Mouse (Mus musculus) embryonic facial prominence, embryonic 15.5 days (tissue): ENCODE measurements at regions not wholly inside any gene's neighbourhood (a gene's known extent, or its start where the extent isn't known, plus 50 kb on each side); places are given as distances from the start of the nearest gene placed in this dataset.
A peak's percentile ranks its signal among the peaks of the same experiment; 100 is the strongest.

Experiments
- ATAC-seq: fragments of 200-750 bp; cut with Nextera tagmentation; 2 replicates; pipeline ENCODE4 v1.8.0; 2017; ENCODE audit warnings: low read depth, moderate TSS enrichment; ENCODE audit not compliant: insufficient number of reproducible peaks, low FRiP score, low TSS enrichment
- H3K27ac ChIP-seq: fragments of 300-500 bp; sonication (generic); replicated peaks from 2 replicates; pipeline ENCODE4 v1.5.1; 2015; ENCODE audit warnings: mild to moderate bottlenecking, inconsistent platforms
- H3K27me3 ChIP-seq: fragments of 300-500 bp; sonication (generic); 2 replicates; pipeline ENCODE4 v1.6.1; 2015; ENCODE audit warnings: inconsistent platforms
- H3K36me3 ChIP-seq: fragments of 300-500 bp; sonication (generic); 2 replicates; pipeline ENCODE4 v1.6.1; 2015; ENCODE audit warnings: mild to moderate bottlenecking, inconsistent platforms
- H3K4me1 ChIP-seq: fragments of 300-500 bp; sonication (generic); 2 replicates; pipeline ENCODE4 v1.6.1; 2015; ENCODE audit warnings: inconsistent platforms
- H3K4me2 ChIP-seq: fragments of 300-500 bp; sonication (generic); replicated peaks from 2 replicates; pipeline ENCODE4 v1.6.1; 2015; ENCODE audit warnings: mild to moderate bottlenecking, inconsistent platforms
- H3K4me3 ChIP-seq: fragments of 300-500 bp; sonication (generic); replicated peaks from 2 replicates; pipeline ENCODE4 v1.5.1; 2015; ENCODE audit warnings: mild to moderate bottlenecking, inconsistent platforms
- H3K9ac ChIP-seq: fragments of 300-500 bp; sonication (generic); 2 replicates; pipeline ENCODE4 v1.6.1; 2015; ENCODE audit warnings: inconsistent platforms
- H3K9me3 ChIP-seq: fragments of 300-500 bp; sonication (generic); replicated peaks from 2 replicates; pipeline ENCODE4 v1.6.1; 2016; ENCODE audit warnings: inconsistent platforms
- WGBS: fragments of 180-500 bp; shearing (Covaris S2); methylation state at CpG from one replicate; pipeline ENCODE4 v1.1.7; 2015; 5-methylcytosine and 5-hydroxymethylcytosine counted together

DNA sequence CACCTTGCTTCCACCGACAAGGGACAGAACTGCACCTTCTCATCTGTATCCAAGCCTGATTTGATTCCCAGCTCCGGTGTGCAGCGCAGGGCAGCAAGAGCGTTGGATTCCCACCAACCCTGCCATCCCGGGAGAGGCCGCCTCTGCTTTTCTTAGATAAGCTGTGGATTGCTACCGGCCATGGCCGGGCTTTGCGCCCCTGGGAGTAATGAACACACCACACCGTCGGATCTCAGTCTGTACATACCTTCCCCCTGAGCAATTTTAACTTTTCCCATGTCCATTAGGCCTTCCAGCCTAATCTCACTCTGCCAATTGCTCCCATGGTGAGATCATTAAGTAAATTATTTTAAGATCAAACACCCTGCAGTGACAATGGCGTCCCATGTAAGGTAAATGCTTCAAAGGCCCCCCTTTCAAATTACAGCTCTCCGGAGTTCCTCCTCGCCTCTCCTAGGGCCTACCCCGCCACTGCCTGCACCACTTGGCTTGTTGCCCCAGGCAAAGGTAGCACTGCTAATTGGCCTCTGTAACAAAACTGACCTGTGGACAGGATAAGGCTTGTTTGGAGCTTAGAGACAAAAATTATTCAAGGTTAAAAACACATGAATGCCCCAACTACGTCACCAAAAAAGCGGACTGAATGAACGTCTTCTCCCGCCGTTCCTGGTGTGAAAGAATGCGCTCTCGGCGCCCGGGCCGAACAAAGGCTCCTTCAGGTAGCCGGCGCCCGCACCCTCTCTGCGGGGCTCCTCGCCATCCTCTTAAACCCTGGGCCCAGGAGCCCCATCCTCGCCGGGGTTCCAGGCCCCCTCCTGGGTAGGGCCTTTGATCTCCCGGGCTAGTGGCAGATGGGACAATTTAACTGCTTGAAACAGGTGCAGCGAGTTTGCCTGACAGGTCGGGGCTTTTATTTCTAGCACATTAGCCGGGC, 228.5 kb upstream of the Sp4 start:
- peak overlapping the region; percentile 20 for H3K4me3 ChIP-seq
- no peak overlapping the region for H3K9ac ChIP-seq
- H3K4me2 ChIP-seq = peak overlapping the region; percentile 35
- no peaks in the 10 kb centered on the region for H3K36me3 ChIP-seq
- peaks cover 9% of the 10 kb centered on the region; the same call in 1 of the 2 replicates for H3K4me1 ChIP-seq
- WGBS = 5% methylated on average over 36 of the region's 36 CpGs
- H3K27ac ChIP-seq = no peak overlapping the region
- peaks cover 38% of the 10 kb centered on the region for H3K27me3 ChIP-seq
- 0 out of 2 replicates have a peak, but pooled peaks have one; percentile 48 for ATAC-seq
- H3K9me3 ChIP-seq = no peaks in the 10 kb centered on the region

- peaks cover 2% of the 10 kb centered on the region; the same call in 1 of the 2 replicates for H3K27me3 ChIP-seq
- H3K27ac ChIP-seq = no peak overlapping the region
- no peaks in the 10 kb centered on the region for H3K9me3 ChIP-seq
- H3K4me3 ChIP-seq = no peak overlapping the region
- H3K4me2 ChIP-seq = no peak overlapping the region
- 59% methylated on average over 2 of the region's 2 CpGs for WGBS
- ATAC-seq = peak; percentile 63
- no peaks in the 10 kb centered on the region for H3K4me1 ChIP-seq
- H3K9ac ChIP-seq = no peak overlapping the region
- no peaks in the 10 kb centered on the region for H3K36me3 ChIP-seq
Observed at GRCm38 (mm10) chr12:118521770-118522169, 220.5 kb upstream of the Sp4 start.

DNA sequence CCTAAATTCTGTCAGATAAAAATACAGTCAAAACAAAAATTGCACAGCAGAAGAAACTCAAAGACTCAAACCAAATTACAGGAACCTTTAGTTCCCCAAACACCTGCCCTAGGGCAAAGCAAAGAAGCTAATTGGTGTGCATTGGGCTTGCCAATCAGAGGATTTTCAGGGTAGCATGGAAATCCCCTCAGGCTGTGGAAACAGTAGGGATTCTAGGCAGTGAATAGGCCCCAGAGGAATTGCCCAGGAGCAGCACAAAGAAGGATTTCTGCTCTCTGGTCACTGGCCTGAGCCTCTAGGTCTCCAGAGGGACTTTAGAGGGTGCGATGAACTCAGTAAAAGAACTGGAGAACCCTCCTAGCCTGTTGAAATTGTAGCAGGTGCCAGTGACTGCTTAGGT, 220.1 kb upstream of the Sp4 start:
- ATAC-seq = no peak
- no peak overlapping the region for H3K27ac ChIP-seq
- no peaks in the 10 kb centered on the region for H3K9me3 ChIP-seq
- H3K36me3 ChIP-seq = no peaks in the 10 kb centered on the region
- no peak overlapping the region for H3K4me3 ChIP-seq
- H3K4me1 ChIP-seq = no peaks in the 10 kb centered on the region
- H3K9ac ChIP-seq = no peak overlapping the region
- H3K4me2 ChIP-seq = no peak overlapping the region
- 37% methylated on average over 1 of the region's 1 CpGs for WGBS
- H3K27me3 ChIP-seq = peaks cover 2% of the 10 kb centered on the region; the same call in 1 of the 2 replicates

DNA sequence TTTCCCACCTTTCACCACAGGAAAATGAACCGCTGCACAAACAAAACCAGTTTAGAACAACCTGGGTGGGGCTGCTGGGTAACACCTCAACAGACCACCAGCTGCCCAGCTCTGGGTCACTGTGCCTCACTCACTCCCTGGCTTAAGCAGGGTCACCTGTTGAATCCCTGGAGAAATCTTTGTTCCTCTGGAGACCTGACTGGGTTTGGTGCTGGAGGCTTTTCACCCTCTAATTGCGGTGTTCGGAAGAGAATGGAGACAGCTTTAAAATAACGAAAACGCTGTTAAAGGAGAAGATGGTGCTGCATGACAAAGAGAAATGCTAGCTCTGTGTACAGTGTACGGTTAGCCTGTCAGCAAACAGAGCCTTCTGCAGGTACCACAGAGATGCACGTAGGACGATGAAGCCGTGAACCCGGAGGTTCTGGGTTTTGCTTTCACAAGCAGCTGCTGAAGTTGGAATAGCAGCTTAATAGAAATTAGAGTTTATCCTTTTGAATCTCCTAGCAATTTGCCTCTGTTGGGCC, 218.6 kb upstream of the Sp4 start:
- Histone ChIP-seq H3K4me2 (no peak overlapping the region), H3K4me1 (no peaks in the 10 kb centered on the region), H3K4me3 (no peak overlapping the region), H3K9ac (no peak overlapping the region), H3K36me3 (no peaks in the 10 kb centered on the region), H3K27ac (no peak overlapping the region), H3K9me3 (no peaks in the 10 kb centered on the region), H3K27me3 (peaks cover 2% of the 10 kb centered on the region; the same call in 1 of the 2 replicates)
- WGBS = 34% methylated on average over 10 of the region's 10 CpGs
- no peak for ATAC-seq

GRCm38 (mm10) chr12:118510989-118511388, 209.7 kb upstream of the Sp4 start:
- no peak overlapping the region for H3K4me3 ChIP-seq
- ATAC-seq = no peak
- 66% methylated on average over 4 of the region's 4 CpGs for WGBS
- no peaks in the 10 kb centered on the region for H3K36me3 ChIP-seq
- H3K4me1 ChIP-seq = no peaks in the 10 kb centered on the region; the same call in 1 of the 2 replicates
- H3K9ac ChIP-seq = no peak overlapping the region
- no peak overlapping the region for H3K27ac ChIP-seq
- no peaks in the 10 kb centered on the region for H3K9me3 ChIP-seq
- peaks cover 3% of the 10 kb centered on the region; the same call in 1 of the 2 replicates for H3K27me3 ChIP-seq
- no peak overlapping the region for H3K4me2 ChIP-seq

DNA sequence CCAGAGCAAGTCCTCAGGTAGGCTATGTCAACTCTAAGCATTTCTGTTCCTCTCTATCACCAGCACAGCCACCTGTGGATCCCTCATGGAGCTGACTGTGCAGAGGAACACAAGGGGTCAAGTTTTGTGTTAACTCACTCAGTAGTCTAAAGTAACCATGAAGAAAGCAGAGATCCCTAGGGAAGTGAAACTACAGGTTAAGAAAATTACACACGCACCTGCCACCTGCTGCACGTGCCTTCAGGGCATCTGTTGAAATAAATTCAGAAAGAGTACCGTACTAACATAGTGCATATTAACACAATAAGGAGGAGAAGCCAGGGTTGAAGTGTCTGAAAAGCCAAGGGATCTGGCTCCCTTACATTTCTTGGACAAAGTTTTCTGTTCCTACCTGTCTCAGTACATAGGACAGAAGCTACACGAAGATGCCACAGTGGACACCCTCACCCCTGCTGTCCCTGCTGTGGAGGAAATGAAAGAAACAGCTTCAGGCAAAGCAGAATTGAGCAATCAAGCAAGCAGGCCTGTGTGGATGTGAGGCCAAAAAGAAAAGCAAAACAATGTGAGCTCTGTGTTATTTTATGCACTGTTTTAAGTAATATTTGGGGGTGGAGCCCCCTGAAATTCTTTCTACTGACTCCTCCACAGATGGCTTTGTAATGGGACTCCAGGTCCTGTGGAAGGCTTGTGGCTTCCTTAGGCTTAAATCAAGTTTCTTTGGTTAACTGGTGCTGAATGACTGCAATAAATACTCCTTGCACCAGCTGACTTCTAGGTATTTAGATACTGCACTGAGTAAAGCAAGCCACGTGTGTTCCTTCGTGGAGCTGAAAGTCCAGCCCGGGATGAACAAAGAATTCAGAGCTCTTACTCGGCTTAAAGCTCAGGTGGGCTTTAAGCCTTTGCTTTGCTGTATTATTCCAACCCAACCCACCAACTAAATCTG, 208.0 kb upstream of the Sp4 start:
- H3K27me3 ChIP-seq = peaks cover 3% of the 10 kb centered on the region; the same call in 1 of the 2 replicates
- no peak overlapping the region for H3K27ac ChIP-seq
- peak; percentile 60; the same call in 1 of the 2 replicates for ATAC-seq
- H3K36me3 ChIP-seq = no peaks in the 10 kb centered on the region
- H3K9me3 ChIP-seq = no peaks in the 10 kb centered on the region
- H3K4me1 ChIP-seq = no peaks in the 10 kb centered on the region; the same call in 1 of the 2 replicates
- H3K4me3 ChIP-seq = no peak overlapping the region
- 41% methylated on average over 8 of the region's 8 CpGs for WGBS
- no peak overlapping the region for H3K4me2 ChIP-seq
- no peak overlapping the region for H3K9ac ChIP-seq

DNA sequence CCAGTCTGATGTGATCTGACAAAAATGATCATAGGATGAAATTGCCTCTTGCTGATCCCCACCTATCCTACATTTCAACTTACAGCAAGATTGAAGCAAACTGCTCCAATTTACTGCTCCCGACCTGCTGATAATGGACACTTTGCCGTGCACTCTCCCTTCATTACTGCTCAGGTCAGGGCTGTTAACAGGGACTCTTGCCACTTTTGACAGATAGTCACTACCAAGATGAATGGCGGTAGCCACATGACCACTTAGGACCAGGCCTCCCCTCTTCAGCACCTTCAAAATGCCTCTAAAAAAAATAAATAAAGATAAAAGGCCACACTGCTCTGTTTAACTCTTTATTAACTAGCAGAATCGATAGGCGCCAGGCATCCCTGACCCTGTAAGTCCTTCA, 199.2 kb upstream of the Sp4 start:
- Histone ChIP-seq H3K27me3 (no peaks in the 10 kb centered on the region), H3K4me1 (no peaks in the 10 kb centered on the region), H3K27ac (no peak overlapping the region), H3K9me3 (no peaks in the 10 kb centered on the region), H3K36me3 (no peaks in the 10 kb centered on the region), H3K9ac (no peak overlapping the region), H3K4me2 (no peak overlapping the region), H3K4me3 (no peak overlapping the region)
- WGBS = 60% methylated on average over 5 of the region's 5 CpGs
- no peak for ATAC-seq

GRCm38 (mm10) chr12:118488038-118488437, 186.8 kb upstream of the Sp4 start:
- H3K9ac ChIP-seq = no peak overlapping the region
- no peak overlapping the region for H3K4me2 ChIP-seq
- H3K27ac ChIP-seq = no peak overlapping the region
- no peak; the same call in 1 of the 2 replicates for ATAC-seq
- no peaks in the 10 kb centered on the region for H3K36me3 ChIP-seq
- H3K4me3 ChIP-seq = no peak overlapping the region
- H3K4me1 ChIP-seq = no peaks in the 10 kb centered on the region
- no peaks in the 10 kb centered on the region for H3K27me3 ChIP-seq
- H3K9me3 ChIP-seq = no peaks in the 10 kb centered on the region
- 79% methylated on average over 5 of the region's 5 CpGs for WGBS

DNA sequence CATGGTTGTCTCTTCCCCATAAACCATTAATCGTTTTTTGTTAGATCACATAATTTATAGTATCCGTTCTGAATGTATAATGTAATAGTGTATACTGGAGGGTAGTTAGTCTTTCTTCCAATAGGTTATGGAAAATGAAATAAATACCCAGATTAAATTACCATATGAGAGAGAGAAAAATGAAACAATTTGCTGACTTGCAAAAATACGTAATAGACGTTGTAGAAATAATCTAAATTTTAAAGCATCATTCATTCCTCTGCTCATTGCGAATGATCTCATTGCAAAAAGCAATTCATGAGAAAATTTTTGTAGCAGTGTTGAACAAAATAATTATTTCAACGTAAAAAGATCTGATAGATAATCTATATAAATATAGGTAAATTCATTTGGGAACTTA, 185.2 kb upstream of the Sp4 start:
- Histone ChIP-seq H3K27ac (no peak overlapping the region), H3K9me3 (no peaks in the 10 kb centered on the region), H3K4me1 (no peaks in the 10 kb centered on the region), H3K4me2 (no peak overlapping the region), H3K27me3 (no peaks in the 10 kb centered on the region), H3K4me3 (no peak overlapping the region), H3K36me3 (no peaks in the 10 kb centered on the region), H3K9ac (no peak overlapping the region)
- 69% methylated on average over 6 of the region's 6 CpGs for WGBS
- ATAC-seq = no peak

- H3K27ac ChIP-seq = no peak overlapping the region
- WGBS = 53% methylated on average over 2 of the region's 2 CpGs
- no peaks in the 10 kb centered on the region for H3K36me3 ChIP-seq
- ATAC-seq = no peak
- no peak overlapping the region for H3K4me2 ChIP-seq
- no peaks in the 10 kb centered on the region for H3K9me3 ChIP-seq
- no peaks in the 10 kb centered on the region for H3K27me3 ChIP-seq
- H3K9ac ChIP-seq = no peak overlapping the region
- H3K4me1 ChIP-seq = no peaks in the 10 kb centered on the region
- H3K4me3 ChIP-seq = no peak overlapping the region
Observed at GRCm38 (mm10) chr12:118481347-118481746, 180.1 kb upstream of the Sp4 start.

DNA sequence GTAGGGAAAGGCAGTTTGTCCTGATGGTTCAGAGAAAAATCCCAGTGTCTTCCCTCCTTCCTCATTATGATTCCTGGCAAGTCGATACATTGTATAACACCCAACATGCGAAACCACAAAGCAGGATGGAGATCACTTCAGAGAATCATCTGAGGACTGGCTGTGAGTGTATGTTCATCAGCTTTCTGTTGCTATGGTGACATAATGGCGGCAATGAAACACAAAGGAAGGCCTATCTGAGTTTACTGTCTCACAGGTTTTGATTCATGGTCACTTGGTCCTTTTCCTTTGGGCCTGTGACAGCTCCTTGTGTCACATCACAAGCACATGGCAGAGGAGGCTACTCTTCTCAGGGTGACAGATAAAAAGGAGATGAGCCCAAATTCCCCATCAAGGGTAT, 173.5 kb upstream of the Sp4 start:
- Histone ChIP-seq H3K9me3 (no peaks in the 10 kb centered on the region), H3K9ac (no peak overlapping the region), H3K4me1 (no peaks in the 10 kb centered on the region), H3K4me3 (no peak overlapping the region), H3K27me3 (no peaks in the 10 kb centered on the region), H3K4me2 (no peak overlapping the region), H3K27ac (no peak overlapping the region), H3K36me3 (no peaks in the 10 kb centered on the region)
- no peak for ATAC-seq
- WGBS = 83% methylated on average over 3 of the region's 3 CpGs
